Mouse (Mus musculus) B cell, adult (primary cell): Measurements from ENCODE around the gene Anks1b. TPM values are rescaled to one million over a fixed set of nuclear protein-coding genes. Genes with fewer than 3 reads are reported as not detected.

ENCODE experiments used
- total RNA-seq: library from RNA; stranded (reverse); gene quantifications from 4 replicates; pipeline ENCODE4 v1.2.4, GENCODE M21; 2023; ENCODE audit not compliant: inconsistent age

Anks1b gene
- total RNA-seq = not detected in 4 replicates

GRCm38 (mm10) chr10:89873146-89873950 is at the start of gene Anks1b:
Anks1b (plus strand) TSS chr10:89873509.

Other genes with a start within 250 kb of the Anks1b start
- 34.6 to 40.9 TPM (median 37.8 TPM) in 4 replicates for gene Scyl2, start 187.2 kb upstream of the Anks1b start, total RNA-seq
- 12.2 to 23.2 TPM (median 15.9 TPM) in 4 replicates for gene Actr6, start 141.2 kb upstream of the Anks1b start, total RNA-seq
- gene Uhrf1bp1l, start 128.5 kb upstream of the Anks1b start, total RNA-seq = 55.4 to 63.7 TPM (median 59.7 TPM) in 4 replicates